Mouse (Mus musculus) heart, embryonic 10.5 days (tissue): ENCODE measurements around the gene Pelo. TPM values are rescaled to one million over a fixed set of nuclear protein-coding genes. Genes with fewer than 3 reads are reported as not detected.

Experiments
- DNase-seq: peaks from one replicate; pipeline ENCODE4 v3.0.0-alpha.2; 2017; ENCODE audit warnings: low spot score
- H3K27ac ChIP-seq: fragments of 300-500 bp; sonication (generic); 2 replicates; pipeline ENCODE4 v1.5.1; 2016; ENCODE audit warnings: mild to moderate bottlenecking
- H3K27me3 ChIP-seq: fragments of 300-500 bp; sonication (generic); 2 replicates; pipeline ENCODE4 v1.6.1; 2016; ENCODE audit warnings: mild to moderate bottlenecking; ENCODE audit not compliant: poor library complexity, insufficient read depth, severe bottlenecking
- H3K36me3 ChIP-seq: fragments of 300-500 bp; sonication (generic); 2 replicates; pipeline ENCODE4 v1.6.1; 2016; ENCODE audit warnings: mild to moderate bottlenecking, moderate library complexity
- H3K4me1 ChIP-seq: fragments of 300-500 bp; sonication (generic); 2 replicates; pipeline ENCODE4 v1.6.1; 2016; ENCODE audit warnings: mild to moderate bottlenecking
- H3K4me3 ChIP-seq: fragments of 300-500 bp; sonication (generic); 2 replicates; pipeline ENCODE4 v1.5.1; 2016; ENCODE audit warnings: mild to moderate bottlenecking, moderate library complexity
- H3K9me3 ChIP-seq: fragments of 300-500 bp; sonication (generic); 2 replicates; pipeline ENCODE4 v1.6.1; 2016; ENCODE audit warnings: mild to moderate bottlenecking, moderate library complexity
- WGBS: fragments of 180-500 bp; shearing (Covaris S2); methylation state at CpG from one replicate; pipeline ENCODE4 v1.1.7; 2016; 5-methylcytosine and 5-hydroxymethylcytosine counted together
- polyA plus RNA-seq: library from polyadenylated mRNA; unstranded; fragments of >200 nt; fragmentation: Nextera tagmentation; extraction: Ambion mirVana; gene quantifications from 2 replicates; pipeline ENCODE4 v1.2.1, GENCODE M21; 2016

Gene Pelo
- polyA plus RNA-seq, 1 experiment from 2014 or later: 9.1 TPM

GRCm38 (mm10) chr13:115109628-115110027 is 19.6 kb upstream of the Pelo start:
- no peak for DNase-seq
- Histone ChIP-seq H3K36me3 (no peaks in the 10 kb centered on the region), H3K27ac (no peak overlapping the region), H3K9me3 (no peaks in the 10 kb centered on the region), H3K4me3 (no peak overlapping the region), H3K4me1 (no peaks in the 10 kb centered on the region), H3K27me3 (no peaks in the 10 kb centered on the region)
- WGBS: 79% methylated on average over 4 of the region's 4 CpGs

GRCm38 (mm10) chr13:115107436-115107835 is 17.4 kb upstream of the Pelo start:
- Histone ChIP-seq H3K36me3 (no peaks in the 10 kb centered on the region), H3K27me3 (no peaks in the 10 kb centered on the region), H3K9me3 (0 out of 2 replicates have a peak, but pooled peaks cover 3% of the 10 kb centered on the region), H3K4me1 (no peaks in the 10 kb centered on the region), H3K4me3 (no peak overlapping the region), H3K27ac (no peak overlapping the region)
- DNase-seq: peak; percentile 74
- WGBS: 72% methylated on average over 8 of the region's 8 CpGs

GRCm38 (mm10) chr13:115106183-115106582 is 16.2 kb upstream of the Pelo start:
- H3K4me1 ChIP-seq: no peaks in the 10 kb centered on the region
- H3K27ac ChIP-seq: no peak overlapping the region
- H3K4me3 ChIP-seq: no peak overlapping the region
- H3K36me3 ChIP-seq: no peaks in the 10 kb centered on the region
- 0 out of 2 replicates have a peak, but pooled peaks cover 3% of the 10 kb centered on the region for H3K9me3 ChIP-seq
- 84% methylated on average over 10 of the region's 10 CpGs for WGBS
- H3K27me3 ChIP-seq: no peaks in the 10 kb centered on the region
- DNase-seq: no peak

- no peaks in the 10 kb centered on the region for H3K4me1 ChIP-seq
- 0 out of 2 replicates have a peak, but pooled peaks cover 3% of the 10 kb centered on the region for H3K9me3 ChIP-seq
- no peaks in the 10 kb centered on the region for H3K27me3 ChIP-seq
- no peak overlapping the region for H3K27ac ChIP-seq
- WGBS: 85% methylated on average over 2 of the region's 2 CpGs
- H3K4me3 ChIP-seq: peak overlapping the region; percentile 68; the same call in 1 of the 2 replicates
- DNase-seq: no peak
- H3K36me3 ChIP-seq: no peaks in the 10 kb centered on the region
Measured at GRCm38 (mm10) chr13:115102754-115103153, 12.8 kb upstream of the Pelo start.

GRCm38 (mm10) chr13:115101355-115102191 is 11.6 kb upstream of the Pelo start, which contains the start of the genes Gm49395 and Itga1:
Gene Gm49395, minus strand, starts transcription at chr13:115101921.
Gene Itga1, minus strand, starts transcription at chr13:115101964.
- under 1% methylated on average over 39 of the region's 39 CpGs for WGBS
- H3K9me3 ChIP-seq: 0 out of 2 replicates have a peak, but pooled peaks cover 3% of the 10 kb centered on the region
- H3K36me3 ChIP-seq: no peaks in the 10 kb centered on the region
- no peaks in the 10 kb centered on the region for H3K4me1 ChIP-seq
- DNase-seq: peak; percentile 90
- H3K4me3 ChIP-seq: peak within 1 kb of the TSS; percentile 68
- peak within 1 kb of the TSS; percentile 91 for H3K27ac ChIP-seq
- no peaks in the 10 kb centered on the region for H3K27me3 ChIP-seq

- H3K27ac ChIP-seq: peak overlapping the region; percentile 91
- 25% methylated on average over 11 of the region's 11 CpGs for WGBS
- H3K4me3 ChIP-seq: peak overlapping the region; percentile 68
- no peaks in the 10 kb centered on the region for H3K4me1 ChIP-seq
- no peaks in the 10 kb centered on the region for H3K27me3 ChIP-seq
- DNase-seq: no peak
- no peaks in the 10 kb centered on the region for H3K36me3 ChIP-seq
- 0 out of 2 replicates have a peak, but pooled peaks cover 3% of the 10 kb centered on the region for H3K9me3 ChIP-seq
Measured at GRCm38 (mm10) chr13:115100381-115101177, 10.6 kb upstream of the Pelo start.

- DNase-seq: no peak
- Histone ChIP-seq H3K27ac (no peak overlapping the region), H3K27me3 (no peaks in the 10 kb centered on the region), H3K36me3 (no peaks in the 10 kb centered on the region), H3K4me1 (no peaks in the 10 kb centered on the region), H3K4me3 (peak overlapping the region; percentile 68; the same call in 1 of the 2 replicates), H3K9me3 (0 out of 2 replicates have a peak, but pooled peaks cover 3% of the 10 kb centered on the region)
- 82% methylated on average over 9 of the region's 9 CpGs for WGBS
Measured at GRCm38 (mm10) chr13:115099381-115099780, 9.4 kb upstream of the Pelo start.

- Histone ChIP-seq H3K27ac (no peak overlapping the region), H3K27me3 (no peaks in the 10 kb centered on the region), H3K4me1 (no peaks in the 10 kb centered on the region), H3K4me3 (no peak overlapping the region), H3K9me3 (no peaks in the 10 kb centered on the region), H3K36me3 (no peaks in the 10 kb centered on the region)
- no peak for DNase-seq
- WGBS: 76% methylated on average over 3 of the region's 3 CpGs
Measured at GRCm38 (mm10) chr13:115098227-115098626, 8.2 kb upstream of the Pelo start.

- H3K4me3 ChIP-seq: no peak overlapping the region
- DNase-seq: no peak
- WGBS: 77% methylated on average over 5 of the region's 5 CpGs
- H3K27me3 ChIP-seq: no peaks in the 10 kb centered on the region
- H3K4me1 ChIP-seq: 0 out of 2 replicates have a peak, but pooled peaks cover 3% of the 10 kb centered on the region
- no peak overlapping the region for H3K27ac ChIP-seq
- H3K36me3 ChIP-seq: no peaks in the 10 kb centered on the region
- no peaks in the 10 kb centered on the region for H3K9me3 ChIP-seq
Measured at GRCm38 (mm10) chr13:115096965-115097364, 7.0 kb upstream of the Pelo start.

- WGBS: 38% methylated on average over 2 of the region's 2 CpGs
- Histone ChIP-seq H3K4me1 (peaks cover 8% of the 10 kb centered on the region; the same call in 1 of the 2 replicates), H3K27me3 (no peaks in the 10 kb centered on the region), H3K4me3 (no peak overlapping the region), H3K27ac (no peak overlapping the region), H3K9me3 (no peaks in the 10 kb centered on the region), H3K36me3 (no peaks in the 10 kb centered on the region)
- DNase-seq: no peak
Measured at GRCm38 (mm10) chr13:115096216-115096615, 6.2 kb upstream of the Pelo start.

- 98% methylated on average over 2 of the region's 2 CpGs for WGBS
- no peak overlapping the region for H3K27ac ChIP-seq
- H3K4me1 ChIP-seq: peaks cover 15% of the 10 kb centered on the region; the same call in 1 of the 2 replicates
Measured at GRCm38 (mm10) chr13:115095392-115095791, 5.4 kb upstream of the Pelo start.

GRCm38 (mm10) chr13:115091511-115091910 is 1.5 kb upstream of the Pelo start:
- Histone ChIP-seq H3K27ac (peak overlapping the region; percentile 96; the same call in 1 of the 2 replicates), H3K27me3 (no peaks in the 10 kb centered on the region), H3K4me1 (peaks cover 38% of the 10 kb centered on the region), H3K4me3 (peak overlapping the region; percentile 73; the same call in 1 of the 2 replicates), H3K9me3 (no peaks in the 10 kb centered on the region), H3K36me3 (peaks cover 18% of the 10 kb centered on the region)
- 44% methylated on average over 3 of the region's 3 CpGs for WGBS
- no peak for DNase-seq

More at GRCm38 (mm10) chr13:115095392-115095791, 5.4 kb upstream of the Pelo start:
- Histone ChIP-seq H3K9me3 (no peaks in the 10 kb centered on the region), H3K4me3 (no peak overlapping the region), H3K36me3 (no peaks in the 10 kb centered on the region), H3K27me3 (no peaks in the 10 kb centered on the region)
- DNase-seq: no peak
